Mouse (Mus musculus) c-Kit-positive CD71-positive TER-119-negative erythroid progenitor cells, embryonic 14.5 days (primary cell): Measurements from ENCODE around the gene Cnn2.
A peak's percentile ranks its signal among the peaks of the same experiment; 100 is the strongest.

Source experiments
- DNase-seq: peaks from one replicate; pipeline ENCODE4 v3.0.0-alpha.2; 2013; ENCODE audit warnings: low read depth

The Cnn2 gene

GRCm38 (mm10) chr10:80019471-80020131 is 31.2 kb downstream of the Cnn2 start:
- DNase-seq = no peak

- no peak for DNase-seq
These were observed 31.8 kb downstream of the Cnn2 start for GRCm38 (mm10) chr10:80020191-80020590.

GRCm38 (mm10) chr10:80020603-80021319 is 32.4 kb downstream of the Cnn2 start:
- DNase-seq = no peak

GRCm38 (mm10) chr10:80021320-80021641 is 32.9 kb downstream of the Cnn2 start:
- DNase-seq = no peak

GRCm38 (mm10) chr10:80022164-80022563 is 33.8 kb downstream of the Cnn2 start:
- no peak for DNase-seq

GRCm38 (mm10) chr10:80022806-80023205 is 34.4 kb downstream of the Cnn2 start:
- DNase-seq = no peak

GRCm38 (mm10) chr10:80023758-80024157 is 35.4 kb downstream of the Cnn2 start:
- DNase-seq = no peak

GRCm38 (mm10) chr10:80024229-80025043 is 36.1 kb downstream of the Cnn2 start:
- no peak for DNase-seq

GRCm38 (mm10) chr10:80025044-80025347 is 36.6 kb downstream of the Cnn2 start:
- DNase-seq = no peak

GRCm38 (mm10) chr10:80025463-80025862 is 37.1 kb downstream of the Cnn2 start:
- DNase-seq = no peak

GRCm38 (mm10) chr10:80025889-80026288 is 37.5 kb downstream of the Cnn2 start:
- no peak for DNase-seq

- DNase-seq = no peak
These were observed 39.5 kb downstream of the Cnn2 start for GRCm38 (mm10) chr10:80027681-80028520.

- no peak for DNase-seq
These were observed 40.1 kb downstream of the Cnn2 start for GRCm38 (mm10) chr10:80028521-80028846.

GRCm38 (mm10) chr10:80030191-80030590 is 41.8 kb downstream of the Cnn2 start:
- no peak for DNase-seq

- DNase-seq = no peak
These were observed 42.4 kb downstream of the Cnn2 start for GRCm38 (mm10) chr10:80030736-80031135.

- DNase-seq = no peak
These were observed 44.6 kb downstream of the Cnn2 start for GRCm38 (mm10) chr10:80032799-80033480.

GRCm38 (mm10) chr10:80033511-80034391 is 45.4 kb downstream of the Cnn2 start:
- DNase-seq = no peak

- DNase-seq = no peak
These were observed 46.8 kb downstream of the Cnn2 start for GRCm38 (mm10) chr10:80035148-80035547.

GRCm38 (mm10) chr10:80035686-80036085 is 47.3 kb downstream of the Cnn2 start:
- DNase-seq = no peak

GRCm38 (mm10) chr10:80036832-80037231 is 48.4 kb downstream of the Cnn2 start:
- DNase-seq = no peak

GRCm38 (mm10) chr10:80039559-80039979 is 51.2 kb downstream of the Cnn2 start, which contains the start of gene Polr2e:
Gene Polr2e (minus strand): TSS chr10:80039795.
- DNase-seq = peak; percentile 95
